Mouse (Mus musculus) gastrocnemius, postnatal 10 days (tissue): Measurements from ENCODE around the gene Lce1m. TPM values are rescaled to one million over a fixed set of nuclear protein-coding genes. Genes with fewer than 3 reads are reported as not detected.
"Not testable (repeated sequence)": the region's sequence is repeated elsewhere in the genome, so short reads cannot be mapped to it uniquely, and the experiment has no call there.

Source experiments
- DNase-seq: peaks from one replicate; pipeline ENCODE4 v3.0.0; 2021; ENCODE audit warnings: mixed read lengths
- long read RNA-seq, 2 experiments: library from polyadenylated mRNA; stranded (forward); transcript quantifications; one replicate each; pipeline ENCODE4 v2.0.0; 2021
- total RNA-seq, 2 experiments: library from RNA; stranded (reverse); gene quantifications; 2 replicates each; pipeline ENCODE4 v1.2.3; 2021

The Lce1m gene
- total RNA-seq, result not detected
- long read RNA-seq, experiment 1, result 0 reads
- long read RNA-seq, experiment 2, result 0 reads

DNA sequence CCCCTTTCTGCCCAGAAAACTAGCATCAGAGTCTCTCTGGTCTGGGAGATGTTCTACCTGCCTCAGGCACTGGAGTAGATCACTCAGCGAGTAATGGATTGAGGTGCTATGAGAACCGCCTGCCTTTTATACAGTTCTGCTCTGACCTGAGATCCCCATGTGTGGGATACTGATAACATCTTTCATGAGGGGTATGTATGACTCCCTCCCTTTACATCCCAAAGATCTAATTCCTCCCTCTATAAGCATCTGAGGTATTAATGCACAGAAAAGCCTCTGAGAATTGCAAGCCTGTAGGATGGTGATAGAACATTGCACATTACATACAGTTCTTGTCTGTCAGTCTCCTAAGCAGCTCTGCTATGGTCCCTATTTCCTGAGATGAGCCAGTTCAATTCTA, at the start of gene Lce1m:
Lce1m (minus strand) TSS at position 101 of the 400 bp plus-strand sequence.
- no peak for DNase-seq

- DNase-seq, result not testable (repeated sequence)
These were observed 49.7 kb upstream of the Lce1m start, which contains the start of gene Gm4858 for GRCm38 (mm10) chr3:93068523-93068922. Gene Gm4858 (plus strand): TSS chr3:93068823.

- peak; percentile 17 for DNase-seq
These were observed 34.1 kb upstream of the Lce1m start for GRCm38 (mm10) chr3:93052826-93053474.

GRCm38 (mm10) chr3:93050182-93050581, 31.3 kb upstream of the Lce1m start:
- no peak for DNase-seq

DNA sequence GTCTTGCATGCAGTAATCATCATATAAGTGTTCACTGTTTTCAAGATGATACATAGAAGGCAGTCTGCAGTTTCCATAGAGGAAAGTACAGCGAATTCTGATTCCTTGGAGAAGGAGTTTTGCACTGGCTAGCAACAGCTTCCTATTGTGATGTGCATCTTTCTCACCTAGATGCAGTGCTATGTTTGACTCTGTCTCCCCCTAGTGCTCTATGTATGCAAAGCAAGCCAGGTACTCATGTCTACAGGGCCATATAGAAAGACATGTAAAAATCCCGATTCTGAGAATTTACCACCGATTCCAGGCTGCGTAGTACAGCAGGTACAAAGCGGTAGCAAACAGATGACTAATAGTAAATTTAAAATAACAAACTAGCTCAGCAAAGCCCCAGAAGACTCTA, 12.6 kb upstream of the Lce1m start:
- DNase-seq, result no peak

DNA sequence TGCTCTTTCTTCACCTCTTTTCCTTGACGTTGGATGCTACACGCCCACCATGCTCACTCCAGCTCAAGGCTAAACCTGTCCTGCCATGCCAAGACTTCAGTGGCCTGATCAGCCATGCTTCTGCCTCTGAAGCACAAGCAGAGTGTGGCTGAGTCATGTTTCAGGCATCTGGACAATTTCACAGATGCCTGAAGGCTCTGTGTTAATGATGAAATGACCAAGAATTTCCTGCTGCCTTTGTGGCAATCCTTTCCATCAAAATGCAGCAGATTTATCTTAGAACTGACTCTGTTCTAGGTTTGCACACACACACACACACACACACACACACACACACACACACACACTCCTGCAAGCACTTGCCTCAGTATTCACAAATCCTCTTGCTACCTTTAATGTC, 6.6 kb upstream of the Lce1m start:
- DNase-seq, result no peak

GRCm38 (mm10) chr3:93023411-93024184, 4.7 kb upstream of the Lce1m start:
- DNase-seq, result no peak

DNA sequence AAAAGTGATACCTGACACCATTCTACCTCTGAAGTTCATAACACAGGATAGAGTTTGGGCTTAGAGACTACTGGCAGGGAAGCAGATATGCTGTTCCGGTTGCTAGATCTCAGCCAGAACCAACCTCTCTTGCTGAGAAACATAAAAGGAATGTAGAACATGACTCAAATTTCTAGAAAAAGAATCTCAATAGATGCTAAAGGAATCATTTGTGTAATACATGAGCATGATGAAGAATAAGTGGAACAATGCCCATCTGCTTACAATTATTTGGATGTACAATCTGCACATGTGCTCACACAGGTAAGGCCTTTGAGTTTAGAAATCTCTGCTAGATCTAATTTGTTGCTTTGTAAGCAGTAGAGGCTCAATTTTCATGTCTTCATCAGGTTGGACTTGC, 2.3 kb upstream of the Lce1m start:
- no peak for DNase-seq

GRCm38 (mm10) chr3:93015460-93016104, 3.3 kb downstream of the Lce1m start, which contains the start of gene Crct1:
Gene Crct1 (minus strand): TSS chr3:93015687.
- DNase-seq, result no peak

- DNase-seq, result no peak
These were observed 4.0 kb downstream of the Lce1m start for GRCm38 (mm10) chr3:93014871-93015270.

DNA sequence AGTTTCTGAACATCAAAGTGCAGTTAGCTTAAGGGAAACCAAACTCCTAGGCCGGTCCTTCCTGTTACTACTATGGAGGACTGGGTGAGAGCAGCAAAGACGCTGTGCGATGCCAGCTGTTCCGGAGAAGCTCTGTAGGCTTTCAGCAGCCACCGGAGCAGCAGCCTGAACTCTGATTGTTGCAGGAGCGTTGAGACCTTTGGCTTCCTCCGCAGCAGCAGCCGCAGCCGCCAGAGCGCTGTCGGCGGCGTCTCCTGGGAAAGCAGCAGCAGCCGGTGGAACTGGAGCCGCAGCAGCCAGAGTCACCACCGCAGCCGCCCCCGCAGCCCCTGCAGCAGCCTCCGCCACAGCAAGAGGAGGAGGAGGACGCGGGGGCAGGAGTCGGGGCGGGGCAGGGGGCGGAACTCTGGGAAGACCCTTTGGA, 4.5 kb downstream of the Lce1m start:
- DNase-seq, result peak; percentile 18

DNA sequence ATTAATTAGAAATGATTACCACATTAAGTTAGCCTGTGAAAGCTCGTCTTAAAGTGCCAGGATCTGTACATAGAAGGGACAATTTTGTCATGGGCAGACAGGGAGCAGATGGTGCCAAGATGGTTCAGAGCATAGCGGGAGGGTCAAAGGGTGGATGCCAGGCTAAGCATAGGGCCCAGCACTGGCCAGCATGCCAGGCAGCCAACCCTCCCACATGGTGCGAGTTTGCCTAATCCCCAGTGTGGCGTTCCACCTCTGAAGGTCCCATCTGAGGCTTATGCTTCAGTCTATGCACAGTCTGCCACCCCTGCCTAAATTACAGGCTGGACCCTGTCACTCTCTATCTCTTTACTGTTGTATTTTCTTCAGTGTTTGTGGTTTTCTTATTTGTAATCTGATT, 16.0 kb downstream of the Lce1m start:
- no peak for DNase-seq

DNA sequence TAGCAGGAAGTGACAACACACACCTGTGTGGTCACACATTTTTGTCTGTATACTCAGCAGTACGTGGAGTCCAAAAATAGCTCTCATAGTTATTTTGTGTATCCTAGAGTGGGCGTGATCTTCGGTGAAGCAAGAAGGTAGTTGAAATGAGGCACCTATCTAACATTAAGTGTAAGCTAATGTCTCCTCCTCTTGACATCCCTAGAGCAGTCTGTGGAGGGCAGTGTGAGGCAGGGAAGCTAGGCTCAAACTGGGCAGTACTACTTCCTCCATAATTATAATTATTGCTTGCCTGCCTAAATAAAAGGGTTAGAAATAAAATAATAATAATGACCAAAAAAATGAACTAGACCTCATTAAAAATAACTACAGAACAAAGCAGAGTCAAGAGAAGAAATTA, 18.2 kb downstream of the Lce1m start:
- DNase-seq, result no peak

DNA sequence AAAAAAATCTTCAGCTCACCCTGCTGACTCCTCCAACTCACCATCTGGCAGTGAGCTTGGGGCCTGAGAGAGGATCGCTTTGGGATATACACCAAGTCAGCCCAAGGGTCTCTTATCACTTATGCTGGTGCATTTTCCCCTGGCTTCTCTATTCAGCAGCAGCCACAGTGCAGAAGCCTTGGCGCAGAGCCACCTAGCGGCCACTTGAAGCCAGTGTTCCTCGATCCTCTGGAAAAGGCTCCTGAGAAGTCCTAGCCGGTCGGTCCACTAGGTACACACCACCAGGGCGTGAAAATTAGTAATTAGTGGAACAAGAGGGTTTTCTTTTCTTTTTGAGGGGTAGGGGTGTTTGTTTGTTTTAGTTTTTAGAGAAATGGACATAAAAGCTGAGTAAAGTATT, 20.2 kb downstream of the Lce1m start:
- DNase-seq, result peak; percentile 81

DNA sequence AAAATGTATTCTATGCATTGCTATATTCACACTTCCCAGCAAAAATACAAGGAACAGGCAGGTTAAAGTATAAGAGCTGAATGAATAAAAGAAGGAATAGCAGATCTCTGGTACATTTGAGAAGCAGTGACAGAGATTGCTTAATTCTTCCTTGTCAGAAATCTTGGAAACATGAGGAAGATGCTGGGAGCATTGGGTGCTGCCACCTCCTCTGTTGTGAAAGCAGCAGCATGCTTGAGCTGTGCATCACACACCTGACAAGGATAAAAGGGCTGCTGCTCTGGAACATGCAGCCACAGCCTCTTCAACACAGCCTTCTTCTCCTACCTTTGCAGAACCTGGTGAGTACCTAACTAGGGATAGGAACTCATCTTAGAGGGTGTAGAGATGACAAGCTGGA, 26.9 kb downstream of the Lce1m start, which contains the start of gene Lce3f:
Lce3f (plus strand) TSS at position 301 of the 400 bp plus-strand sequence.
- DNase-seq, result no peak

- no peak for DNase-seq
These were observed 40.4 kb downstream of the Lce1m start for GRCm38 (mm10) chr3:92978484-92978883.

Other genes with a start within 250 kb of the Lce1m start
- not detected for gene Lce1i, start 240.2 kb downstream of the Lce1m start, total RNA-seq
- gene Lce1j, start 228.5 kb downstream of the Lce1m start, total RNA-seq, result not detected
- not detected for gene Lce1k, start 211.2 kb downstream of the Lce1m start, total RNA-seq
- gene Kprp, start 191.8 kb downstream of the Lce1m start, total RNA-seq, result not detected
- gene Lce1l, start 167.8 kb downstream of the Lce1m start, total RNA-seq, result not detected
- not detected for gene 2310050C09Rik, start 148.8 kb downstream of the Lce1m start, total RNA-seq
- not detected for gene Lce3a, start 92.8 kb downstream of the Lce1m start, total RNA-seq
- gene Lce3b, start 86.1 kb downstream of the Lce1m start, total RNA-seq, result not detected
- not detected for gene Lce3c, start 74.6 kb downstream of the Lce1m start, total RNA-seq
- gene Lce3d, start 61.7 kb downstream of the Lce1m start, total RNA-seq, result not detected
- not detected for gene Lce3e, start 52.0 kb downstream of the Lce1m start, total RNA-seq
- not detected for gene Lce3f, start 26.8 kb downstream of the Lce1m start, total RNA-seq
- not detected for gene Crct1, start 3.4 kb downstream of the Lce1m start, total RNA-seq
- gene Gm4858, start 49.8 kb upstream of the Lce1m start, total RNA-seq, result not detected
- not detected for gene Crnn, start 125.7 kb upstream of the Lce1m start, total RNA-seq
- not detected for gene Flg2, start 178.2 kb upstream of the Lce1m start, total RNA-seq